Mouse (Mus musculus) midbrain, embryonic 12.5 days (tissue): ENCODE data around the gene Pitx3. TPM values are rescaled to one million over a fixed set of nuclear protein-coding genes. Genes with fewer than 3 reads are reported as not detected.
"Not testable (repeated sequence)": the region's sequence is repeated elsewhere in the genome, so short reads cannot be mapped to it uniquely, and the experiment has no call there.

Source experiments
- ATAC-seq: fragments of 200-750 bp; cut with Nextera tagmentation; 2 replicates; pipeline ENCODE4 v1.8.0; 2017; ENCODE audit warnings: low read depth, moderate TSS enrichment, moderate library complexity; ENCODE audit not compliant: low FRiP score
- H3K27ac ChIP-seq: fragments of 300-500 bp; sonication (generic); replicated peaks from 2 replicates; pipeline ENCODE4 v1.5.1; 2016; ENCODE audit warnings: mild to moderate bottlenecking
- H3K27me3 ChIP-seq: fragments of 300-500 bp; sonication (generic); 2 replicates; pipeline ENCODE4 v1.6.1; 2016; ENCODE audit warnings: mild to moderate bottlenecking
- H3K36me3 ChIP-seq: fragments of 300-500 bp; sonication (generic); 2 replicates; pipeline ENCODE4 v1.6.1; 2016
- H3K4me1 ChIP-seq: fragments of 300-500 bp; sonication (generic); 2 replicates; pipeline ENCODE4 v1.6.1; 2016
- H3K4me2 ChIP-seq: fragments of 300-500 bp; sonication (generic); replicated peaks from 2 replicates; pipeline ENCODE4 v1.6.1; 2016; ENCODE audit warnings: mild to moderate bottlenecking, moderate library complexity
- H3K4me3 ChIP-seq: fragments of 300-500 bp; sonication (generic); 2 replicates; pipeline ENCODE4 v1.5.1; 2016; ENCODE audit warnings: mild to moderate bottlenecking
- H3K9ac ChIP-seq: fragments of 300-500 bp; sonication (generic); replicated peaks from 2 replicates; pipeline ENCODE4 v1.6.1; 2016; ENCODE audit warnings: mild to moderate bottlenecking, moderate library complexity
- H3K9me3 ChIP-seq: fragments of 300-500 bp; sonication (generic); 2 replicates; pipeline ENCODE4 v1.6.1; 2016; ENCODE audit warnings: mild to moderate bottlenecking
- WGBS: fragments of 180-500 bp; shearing (Covaris S2); methylation state at CpG from one replicate; pipeline ENCODE4 v1.1.7; 2016; 5-methylcytosine and 5-hydroxymethylcytosine counted together
- polyA plus RNA-seq: library from polyadenylated mRNA; unstranded; fragments of >200 nt; fragmentation: Nextera tagmentation; extraction: Ambion mirVana; gene quantifications from 2 replicates; pipeline ENCODE4 v1.2.1, GENCODE M21; 2016

Gene Pitx3
- polyA plus RNA-seq = 4.0 and 4.2 TPM in 2 replicates

GRCm38 (mm10) chr19:46147511-46148371, at the start of gene Pitx3:
Pitx3 (minus strand) TSS chr19:46148326.
- H3K4me3 ChIP-seq = peak within 1 kb of the TSS; percentile 52
- peak within 1 kb of the TSS; percentile 87 for H3K4me2 ChIP-seq
- ATAC-seq = no peak
- H3K9ac ChIP-seq = 0 out of 2 replicates have a peak within 1 kb of the TSS, but pooled peaks have one; percentile 42
- H3K27ac ChIP-seq = no peak within 1 kb of the TSS
- under 1% methylated on average over 42 of the region's 47 CpGs for WGBS
- peaks cover 16% of the 10 kb centered on the region for H3K4me1 ChIP-seq
- H3K9me3 ChIP-seq = no peaks in the 10 kb centered on the region
- H3K36me3 ChIP-seq = no peaks in the 10 kb centered on the region
- H3K27me3 ChIP-seq = peaks cover 82% of the 10 kb centered on the region

- no peak overlapping the region for H3K4me3 ChIP-seq
- H3K27ac ChIP-seq = no peak overlapping the region
- no peaks in the 10 kb centered on the region for H3K36me3 ChIP-seq
- H3K27me3 ChIP-seq = no peaks in the 10 kb centered on the region
- ATAC-seq = no peak
- 80% methylated on average over 2 of the region's 2 CpGs for WGBS
- no peaks in the 10 kb centered on the region for H3K4me1 ChIP-seq
- H3K9ac ChIP-seq = no peak overlapping the region
- no peaks in the 10 kb centered on the region for H3K9me3 ChIP-seq
- no peak overlapping the region for H3K4me2 ChIP-seq
Observed at GRCm38 (mm10) chr19:46187203-46187602, 39.1 kb upstream of the Pitx3 start.

- Histone ChIP-seq H3K4me3 (no peak overlapping the region), H3K9ac (no peak overlapping the region), H3K27me3 (no peaks in the 10 kb centered on the region), H3K27ac (no peak overlapping the region), H3K4me1 (no peaks in the 10 kb centered on the region), H3K36me3 (no peaks in the 10 kb centered on the region), H3K9me3 (no peaks in the 10 kb centered on the region), H3K4me2 (no peak overlapping the region)
- 75% methylated on average over 3 of the region's 3 CpGs for WGBS
- no peak for ATAC-seq
Observed at GRCm38 (mm10) chr19:46186611-46187010, 38.5 kb upstream of the Pitx3 start.

GRCm38 (mm10) chr19:46182241-46182640, 34.1 kb upstream of the Pitx3 start:
- Histone ChIP-seq H3K9ac (no peak overlapping the region), H3K27ac (no peak overlapping the region), H3K27me3 (no peaks in the 10 kb centered on the region), H3K4me2 (no peak overlapping the region), H3K4me1 (0 out of 2 replicates have a peak, but pooled peaks cover 3% of the 10 kb centered on the region), H3K9me3 (no peaks in the 10 kb centered on the region), H3K36me3 (no peaks in the 10 kb centered on the region), H3K4me3 (no peak overlapping the region)
- 100% methylated on average over 3 of the region's 3 CpGs for WGBS
- no peak for ATAC-seq

GRCm38 (mm10) chr19:46180274-46180673, 32.1 kb upstream of the Pitx3 start:
- H3K4me3 ChIP-seq = no peak overlapping the region
- H3K36me3 ChIP-seq = no peaks in the 10 kb centered on the region
- H3K27me3 ChIP-seq = no peaks in the 10 kb centered on the region
- no peak overlapping the region for H3K4me2 ChIP-seq
- no peak overlapping the region for H3K27ac ChIP-seq
- H3K9ac ChIP-seq = no peak overlapping the region
- WGBS = 89% methylated on average over 2 of the region's 2 CpGs
- H3K4me1 ChIP-seq = 0 out of 2 replicates have a peak, but pooled peaks cover 3% of the 10 kb centered on the region
- no peaks in the 10 kb centered on the region for H3K9me3 ChIP-seq
- no peak for ATAC-seq

- Histone ChIP-seq H3K4me3 (no peak overlapping the region), H3K9ac (no peak overlapping the region)
Observed at GRCm38 (mm10) chr19:46177046-46177445, 28.9 kb upstream of the Pitx3 start.

GRCm38 (mm10) chr19:46175173-46175572, 27.0 kb upstream of the Pitx3 start:
- peaks cover 21% of the 10 kb centered on the region for H3K36me3 ChIP-seq
- no peak overlapping the region for H3K4me3 ChIP-seq
- H3K4me1 ChIP-seq = 0 out of 2 replicates have a peak, but pooled peaks cover 3% of the 10 kb centered on the region
- no peak overlapping the region for H3K27ac ChIP-seq
- H3K4me2 ChIP-seq = no peak overlapping the region
- H3K9ac ChIP-seq = no peak overlapping the region
- no peaks in the 10 kb centered on the region for H3K27me3 ChIP-seq
- ATAC-seq = no peak
- H3K9me3 ChIP-seq = no peaks in the 10 kb centered on the region

More at GRCm38 (mm10) chr19:46177046-46177445, 28.9 kb upstream of the Pitx3 start:
- Histone ChIP-seq H3K9me3 (no peaks in the 10 kb centered on the region), H3K27me3 (no peaks in the 10 kb centered on the region), H3K36me3 (peaks cover 7% of the 10 kb centered on the region; the same call in 1 of the 2 replicates), H3K27ac (no peak overlapping the region), H3K4me2 (no peak overlapping the region), H3K4me1 (0 out of 2 replicates have a peak, but pooled peaks cover 3% of the 10 kb centered on the region)
- ATAC-seq = no peak
- 63% methylated on average over 5 of the region's 5 CpGs for WGBS

GRCm38 (mm10) chr19:46172541-46172940, 24.4 kb upstream of the Pitx3 start:
- Histone ChIP-seq H3K4me2 (no peak overlapping the region), H3K36me3 (peaks cover 22% of the 10 kb centered on the region), H3K27me3 (no peaks in the 10 kb centered on the region), H3K4me1 (no peaks in the 10 kb centered on the region), H3K4me3 (no peak overlapping the region), H3K9me3 (no peaks in the 10 kb centered on the region), H3K9ac (no peak overlapping the region), H3K27ac (no peak overlapping the region)
- ATAC-seq = no peak
- 87% methylated on average over 5 of the region's 5 CpGs for WGBS

- Histone ChIP-seq H3K9me3 (no peaks in the 10 kb centered on the region), H3K27me3 (no peaks in the 10 kb centered on the region), H3K4me1 (no peaks in the 10 kb centered on the region), H3K36me3 (peaks cover 35% of the 10 kb centered on the region), H3K9ac (no peak overlapping the region), H3K27ac (no peak overlapping the region), H3K4me2 (no peak overlapping the region), H3K4me3 (no peak overlapping the region)
- no peak for ATAC-seq
- 70% methylated on average over 1 of the region's 1 CpGs for WGBS
Observed at GRCm38 (mm10) chr19:46169913-46170312, 21.8 kb upstream of the Pitx3 start.

- Histone ChIP-seq H3K36me3 (peaks cover 40% of the 10 kb centered on the region), H3K9me3 (no peaks in the 10 kb centered on the region), H3K4me3 (no peak overlapping the region), H3K4me2 (no peak overlapping the region), H3K9ac (no peak overlapping the region), H3K27ac (no peak overlapping the region), H3K27me3 (no peaks in the 10 kb centered on the region), H3K4me1 (no peaks in the 10 kb centered on the region)
- ATAC-seq = no peak
- WGBS = 65% methylated on average over 3 of the region's 3 CpGs
Observed at GRCm38 (mm10) chr19:46169396-46169795, 21.3 kb upstream of the Pitx3 start.

- not testable (repeated sequence) for H3K9ac ChIP-seq, H3K27me3 ChIP-seq, H3K27ac ChIP-seq, H3K4me3 ChIP-seq, H3K9me3 ChIP-seq, ATAC-seq, H3K4me1 ChIP-seq, H3K4me2 ChIP-seq
- peaks cover 43% of the 10 kb centered on the region for H3K36me3 ChIP-seq
- 53% methylated on average over 2 of the region's 2 CpGs for WGBS
Observed at GRCm38 (mm10) chr19:46167169-46167568, 19.0 kb upstream of the Pitx3 start.

GRCm38 (mm10) chr19:46165950-46166349, 17.8 kb upstream of the Pitx3 start:
- Histone ChIP-seq H3K4me3 (no peak overlapping the region), H3K4me2 (no peak overlapping the region), H3K36me3 (peaks cover 37% of the 10 kb centered on the region), H3K4me1 (no peaks in the 10 kb centered on the region), H3K27me3 (no peaks in the 10 kb centered on the region), H3K9me3 (no peaks in the 10 kb centered on the region), H3K27ac (no peak overlapping the region), H3K9ac (no peak overlapping the region)
- 90% methylated on average over 3 of the region's 3 CpGs for WGBS
- ATAC-seq = no peak
